Mouse (Mus musculus): ENCODE measurements around the gene Rsph6a. TPM values are rescaled to one million over a fixed set of nuclear protein-coding genes. Genes with fewer than 3 reads are reported as not detected.

The Rsph6a gene
- total and polyA plus RNA-seq, 2 experiments from 2014 or later: 0.19 to 0.23 TPM

- WGBS: 59% methylated on average over 2 of the region's 2 CpGs
- H3K36me3 ChIP-seq (ENCODE audit: insufficient read depth): no peaks in the 10 kb centered on the region
- no peaks in the 10 kb centered on the region for H3K4me1 ChIP-seq (ENCODE audit: insufficient read depth)
- H3K9ac ChIP-seq: no peak overlapping the region
- no peak for DNase-seq
- H3K4me2 ChIP-seq (ENCODE audit: low read depth): no peak overlapping the region
- no peaks in the 10 kb centered on the region for H3K27me3 ChIP-seq (ENCODE audit: insufficient read depth, low read length)
- ATAC-seq: no peak
- TF ChIP-seq CTCF (IDR thresholded peaks at IDR 0.05; ENCODE audit: low read depth): no peak
- no peaks in the 10 kb centered on the region for H3K9me3 ChIP-seq (ENCODE audit: low read length)
- H3K27ac ChIP-seq (ENCODE audit: low read depth, low read length): no peak overlapping the region
- H3K4me3 ChIP-seq (ENCODE audit: low read depth, low read length): no peak overlapping the region
These were observed 41.6 kb upstream of the Rsph6a start for GRCm38 (mm10) chr7:19012882-19013281.

- no peak for TF ChIP-seq CTCF (IDR thresholded peaks at IDR 0.05; ENCODE audit: low read depth)
- Histone ChIP-seq H3K4me2 (ENCODE audit: low read depth) (no peak overlapping the region), H3K4me1 (ENCODE audit: insufficient read depth) (no peaks in the 10 kb centered on the region), H3K9me3 (ENCODE audit: low read length) (no peaks in the 10 kb centered on the region), H3K4me3 (ENCODE audit: low read depth, low read length) (no peak overlapping the region), H3K36me3 (ENCODE audit: insufficient read depth) (no peaks in the 10 kb centered on the region), H3K27me3 (ENCODE audit: insufficient read depth, low read length) (no peaks in the 10 kb centered on the region), H3K27ac (ENCODE audit: low read depth, low read length) (no peak overlapping the region), H3K9ac (no peak overlapping the region)
- no peak for DNase-seq
- 70% methylated on average over 15 of the region's 15 CpGs for WGBS
- ATAC-seq: no peak
These were observed 40.0 kb upstream of the Rsph6a start for GRCm38 (mm10) chr7:19014452-19014851.

GRCm38 (mm10) chr7:19016042-19016441 is 38.4 kb upstream of the Rsph6a start:
- ATAC-seq: no peak
- Histone ChIP-seq H3K27me3 (ENCODE audit: insufficient read depth, low read length) (peaks cover 4% of the 10 kb centered on the region; the same call in 1 of the 2 replicates), H3K9me3 (ENCODE audit: low read length) (no peaks in the 10 kb centered on the region), H3K4me2 (ENCODE audit: low read depth) (no peak overlapping the region), H3K27ac (ENCODE audit: low read depth, low read length) (no peak overlapping the region), H3K4me3 (ENCODE audit: low read depth, low read length) (no peak overlapping the region), H3K4me1 (ENCODE audit: insufficient read depth) (no peaks in the 10 kb centered on the region), H3K9ac (no peak overlapping the region), H3K36me3 (ENCODE audit: insufficient read depth) (no peaks in the 10 kb centered on the region)
- TF ChIP-seq CTCF (IDR thresholded peaks at IDR 0.05; ENCODE audit: low read depth): no peak
- 85% methylated on average over 4 of the region's 4 CpGs for WGBS
- DNase-seq: no peak

GRCm38 (mm10) chr7:19017909-19018308 is 36.6 kb upstream of the Rsph6a start:
- 92% methylated on average over 7 of the region's 7 CpGs for WGBS
- Histone ChIP-seq H3K9me3 (ENCODE audit: low read length) (no peaks in the 10 kb centered on the region), H3K9ac (no peak overlapping the region), H3K27me3 (ENCODE audit: insufficient read depth, low read length) (peaks cover 20% of the 10 kb centered on the region), H3K27ac (ENCODE audit: low read depth, low read length) (no peak overlapping the region), H3K4me2 (ENCODE audit: low read depth) (no peak overlapping the region), H3K36me3 (ENCODE audit: insufficient read depth) (no peaks in the 10 kb centered on the region), H3K4me1 (ENCODE audit: insufficient read depth) (no peaks in the 10 kb centered on the region), H3K4me3 (ENCODE audit: low read depth, low read length) (no peak overlapping the region)
- TF ChIP-seq CTCF (IDR thresholded peaks at IDR 0.05; ENCODE audit: low read depth): no peak
- no peak for ATAC-seq
- no peak for DNase-seq

GRCm38 (mm10) chr7:19021048-19021447 is 33.4 kb upstream of the Rsph6a start:
- Histone ChIP-seq H3K27ac (ENCODE audit: low read depth, low read length) (no peak overlapping the region), H3K36me3 (ENCODE audit: insufficient read depth) (no peaks in the 10 kb centered on the region), H3K27me3 (ENCODE audit: insufficient read depth, low read length) (peaks cover 27% of the 10 kb centered on the region), H3K4me2 (ENCODE audit: low read depth) (no peak overlapping the region), H3K9ac (no peak overlapping the region), H3K4me3 (ENCODE audit: low read depth, low read length) (no peak overlapping the region), H3K4me1 (ENCODE audit: insufficient read depth) (peaks cover 3% of the 10 kb centered on the region; the same call in 1 of the 2 replicates), H3K9me3 (ENCODE audit: low read length) (no peaks in the 10 kb centered on the region)
- 26% methylated on average over 8 of the region's 8 CpGs for WGBS
- DNase-seq (no peak), ATAC-seq (no peak)
- no peak for TF ChIP-seq CTCF (IDR thresholded peaks at IDR 0.05; ENCODE audit: low read depth)

- Histone ChIP-seq H3K27me3 (ENCODE audit: insufficient read depth, low read length) (peaks cover 27% of the 10 kb centered on the region), H3K4me2 (ENCODE audit: low read depth) (no peak overlapping the region), H3K9ac (no peak overlapping the region), H3K4me3 (ENCODE audit: low read depth, low read length) (no peak overlapping the region), H3K4me1 (ENCODE audit: insufficient read depth) (peaks cover 3% of the 10 kb centered on the region; the same call in 1 of the 2 replicates), H3K9me3 (ENCODE audit: low read length) (no peaks in the 10 kb centered on the region), H3K36me3 (ENCODE audit: insufficient read depth) (no peaks in the 10 kb centered on the region), H3K27ac (ENCODE audit: low read depth, low read length) (no peak overlapping the region)
- no peak for DNase-seq
- 63% methylated on average over 18 of the region's 18 CpGs for WGBS
- no peak for TF ChIP-seq CTCF (IDR thresholded peaks at IDR 0.05; ENCODE audit: low read depth)
- ATAC-seq: no peak
These were observed 32.1 kb upstream of the Rsph6a start for GRCm38 (mm10) chr7:19022189-19022958.

- Histone ChIP-seq H3K4me1 (ENCODE audit: insufficient read depth) (peaks cover 3% of the 10 kb centered on the region; the same call in 1 of the 2 replicates), H3K4me2 (ENCODE audit: low read depth) (peak within 1 kb of the TSS; percentile 84), H3K36me3 (ENCODE audit: insufficient read depth) (no peaks in the 10 kb centered on the region), H3K9ac (peak within 1 kb of the TSS; percentile 84), H3K4me3 (ENCODE audit: low read depth, low read length) (peak within 1 kb of the TSS; percentile 89), H3K27ac (ENCODE audit: low read depth, low read length) (peak within 1 kb of the TSS; percentile 69), H3K27me3 (ENCODE audit: insufficient read depth, low read length) (peaks cover 27% of the 10 kb centered on the region), H3K9me3 (ENCODE audit: low read length) (no peaks in the 10 kb centered on the region)
- peak; percentile 23; the same call in 1 of the 2 replicates for TF ChIP-seq CTCF (IDR thresholded peaks at IDR 0.05; ENCODE audit: low read depth)
- WGBS: 6% methylated on average over 30 of the region's 30 CpGs
- ATAC-seq: peak; percentile 0; the same call in 1 of the 2 replicates
- no peak for DNase-seq
These were observed 31.1 kb upstream of the Rsph6a start, which contains the start of gene Foxa3 for GRCm38 (mm10) chr7:19023357-19023814. TSS of gene Foxa3 (minus strand) at chr7:19023538.

Measured in forebrain, postnatal 0 days (tissue).